Mouse (Mus musculus) adrenal gland, adult 18-20 months (tissue): Measurements from ENCODE around the gene Myh1. TPM values are rescaled to one million over a fixed set of nuclear protein-coding genes. Genes with fewer than 3 reads are reported as not detected.

Source experiments
- DNase-seq, 2 experiments: peaks; one replicate each; pipeline ENCODE4 v3.0.0; 2021 to 2022; ENCODE audit warnings: low spot score in 2 of 2
- total RNA-seq, 2 experiments: library from RNA; stranded (reverse); gene quantifications; 1 replicate in 1 of 2; 2 replicates in 1 of 2; pipeline ENCODE4 v1.2.3; 2021

The Myh1 gene
- total RNA-seq, 2 experiments from 2014 or later, result 0.03 to 7.7 TPM

DNA sequence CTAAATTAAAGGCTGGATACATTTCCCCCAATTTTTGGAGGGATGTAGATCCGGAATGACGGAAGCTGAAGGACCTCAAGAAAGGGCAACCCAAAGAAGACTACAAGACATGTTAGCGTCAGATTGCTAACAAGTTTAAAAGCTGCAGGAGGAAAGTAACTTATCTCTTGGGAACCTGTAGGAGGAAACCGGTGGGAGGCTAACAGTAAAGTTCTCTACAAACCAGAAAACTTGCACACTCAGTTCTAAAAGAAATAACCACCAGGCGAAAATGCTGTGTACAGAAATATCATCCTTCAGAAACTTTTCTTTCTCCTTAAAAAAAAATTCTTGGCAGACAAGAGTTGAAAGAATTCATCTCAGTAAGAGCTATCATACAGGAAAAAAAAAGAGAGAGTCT lies 29.3 kb downstream of the Myh1 start:
- no peak for DNase-seq

DNA sequence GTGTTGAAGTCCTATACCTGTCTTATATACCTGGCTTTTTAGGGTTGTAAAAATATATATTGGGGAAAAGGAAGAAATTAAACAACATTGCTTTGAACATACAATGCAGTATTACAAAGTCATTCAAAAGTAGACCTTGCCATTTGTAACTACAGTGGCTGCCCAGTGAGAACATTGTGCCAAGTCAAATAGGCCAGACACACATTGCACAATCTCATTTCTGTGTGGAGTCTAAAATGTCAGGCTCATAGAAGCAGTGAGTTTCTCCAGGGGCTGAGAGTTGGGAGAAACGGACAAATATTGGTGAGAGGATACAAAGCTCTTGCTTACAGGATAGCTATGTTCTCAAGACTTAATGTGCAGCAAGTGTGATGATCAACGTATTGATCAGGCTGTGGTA lies 30.1 kb downstream of the Myh1 start:
- no peak for DNase-seq

DNA sequence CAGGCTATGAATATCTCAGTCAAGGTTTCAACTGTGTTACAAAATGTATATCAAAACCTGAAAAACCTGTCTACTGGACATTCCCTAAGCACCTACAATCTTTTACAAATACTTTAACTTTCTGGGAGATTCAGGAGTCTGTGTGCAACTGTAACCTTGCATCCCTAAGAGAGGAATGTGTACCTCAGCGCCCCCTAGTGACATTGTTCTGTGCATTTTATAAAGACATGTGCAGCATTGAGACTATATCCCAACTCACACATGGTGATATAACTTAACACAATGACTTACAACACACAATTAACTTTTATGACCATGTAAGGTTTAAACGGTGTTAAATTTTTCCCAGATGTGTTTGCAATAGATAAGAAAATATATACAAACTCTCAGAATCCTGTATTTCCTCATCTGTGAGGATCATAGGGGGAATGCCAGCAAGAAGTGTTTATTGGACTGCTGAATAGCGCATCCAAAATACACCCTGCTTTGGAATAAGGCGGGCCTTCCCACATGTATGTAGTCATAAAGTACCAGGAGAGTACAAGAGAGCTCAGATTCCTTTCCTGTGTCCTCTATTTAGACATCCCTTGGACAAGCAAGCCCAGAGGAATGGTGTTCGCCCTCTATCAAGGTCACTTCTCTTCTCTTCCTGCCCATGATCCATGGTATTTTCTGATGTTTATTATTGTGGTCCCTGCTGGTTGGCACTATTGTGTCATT lies 35.9 kb downstream of the Myh1 start:
- DNase-seq, result peak; percentile 43 to 51

DNA sequence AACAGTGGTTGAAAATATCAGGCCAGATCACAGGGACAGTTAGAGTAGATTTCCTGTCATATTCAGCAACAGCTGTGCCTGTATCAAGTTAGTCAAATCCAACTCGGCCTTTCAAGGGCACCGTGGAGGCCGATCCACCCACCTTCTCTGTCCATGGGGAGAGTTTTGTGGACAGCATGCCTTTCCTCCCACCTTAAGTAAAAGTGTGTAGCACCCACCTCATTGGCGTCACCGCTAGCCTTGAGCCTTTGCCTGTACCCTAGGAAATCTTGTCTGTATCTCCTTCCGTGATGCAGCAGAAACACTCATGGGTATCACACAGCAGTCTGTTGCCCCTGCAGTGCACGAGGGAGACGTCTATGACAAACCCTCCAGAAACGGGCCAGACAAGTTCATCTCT lies 36.9 kb downstream of the Myh1 start:
- DNase-seq, result no peak

DNA sequence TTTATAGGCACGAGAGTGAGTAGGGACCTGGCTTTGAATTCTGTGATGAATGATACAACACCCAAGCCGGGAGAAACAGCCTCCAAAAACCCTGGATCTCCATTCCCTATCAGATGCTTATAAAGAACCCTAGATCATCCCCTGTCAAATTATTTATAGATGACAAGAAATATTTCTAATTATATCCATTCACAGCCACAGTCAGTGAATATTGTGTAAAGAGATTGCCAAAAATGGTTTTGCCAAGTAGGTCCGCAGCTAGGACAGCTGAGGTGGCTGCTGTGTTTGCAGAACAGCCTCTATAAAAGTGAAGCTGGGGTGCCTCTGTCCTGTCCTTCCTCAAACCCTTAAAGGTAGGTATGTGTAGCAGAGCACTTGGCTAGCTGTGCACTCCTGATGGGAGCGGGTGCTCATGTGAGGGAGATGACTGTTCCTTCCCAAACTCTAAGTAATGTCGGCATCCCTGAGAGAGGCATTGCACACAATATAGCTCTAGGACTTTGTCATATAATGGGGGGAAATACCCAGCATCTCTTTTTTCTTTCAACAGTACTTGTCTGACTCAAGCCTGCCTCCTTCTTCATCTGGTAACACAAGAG lies 37.7 kb downstream of the Myh1 start, which contains the start of gene Myh4:
Gene Myh4 (plus strand): TSS at position 549 of the 599 bp plus-strand sequence.
- DNase-seq, result no peak

DNA sequence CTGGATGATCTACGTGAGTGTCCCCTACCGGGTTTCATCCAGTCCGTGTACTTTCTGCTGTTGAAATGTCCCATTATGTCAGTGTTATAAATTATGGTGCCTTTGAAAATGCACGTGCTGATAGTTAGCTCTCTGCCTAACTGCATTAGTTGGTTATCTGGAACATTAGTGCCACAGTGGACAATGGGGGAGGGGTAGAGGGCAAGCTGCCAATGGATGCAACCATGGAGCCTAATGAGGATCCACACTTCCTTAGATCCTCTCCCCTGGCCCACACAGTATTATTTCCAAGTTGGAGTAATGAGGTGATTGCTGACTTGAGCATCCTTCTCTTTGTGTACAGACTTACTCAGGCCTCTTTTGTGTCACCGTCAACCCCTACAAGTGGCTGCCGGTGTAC lies 41.2 kb downstream of the Myh1 start:
- DNase-seq, result no peak

DNA sequence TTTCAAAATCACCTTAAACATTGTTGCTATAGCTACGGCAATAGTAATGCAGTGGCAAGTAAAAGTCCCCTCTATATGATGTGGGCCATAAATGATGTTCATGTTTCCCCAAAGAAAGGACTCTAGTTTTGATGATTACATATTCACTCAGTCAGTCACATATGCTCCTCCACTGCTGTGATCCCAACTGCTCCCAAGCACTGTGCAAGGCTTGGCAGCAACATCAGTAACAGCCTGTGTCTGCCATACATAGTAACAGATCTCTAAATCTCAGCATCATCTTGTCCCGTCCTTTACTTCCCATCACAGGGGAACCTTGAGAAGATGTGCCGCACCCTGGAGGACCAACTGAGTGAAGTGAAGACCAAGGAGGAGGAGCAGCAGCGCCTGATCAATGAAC lies 53.8 kb downstream of the Myh1 start:
- DNase-seq, result no peak

- no peak for DNase-seq
Observed at GRCm38 (mm10) chr11:67257048-67257447, 57.2 kb downstream of the Myh1 start.

DNA sequence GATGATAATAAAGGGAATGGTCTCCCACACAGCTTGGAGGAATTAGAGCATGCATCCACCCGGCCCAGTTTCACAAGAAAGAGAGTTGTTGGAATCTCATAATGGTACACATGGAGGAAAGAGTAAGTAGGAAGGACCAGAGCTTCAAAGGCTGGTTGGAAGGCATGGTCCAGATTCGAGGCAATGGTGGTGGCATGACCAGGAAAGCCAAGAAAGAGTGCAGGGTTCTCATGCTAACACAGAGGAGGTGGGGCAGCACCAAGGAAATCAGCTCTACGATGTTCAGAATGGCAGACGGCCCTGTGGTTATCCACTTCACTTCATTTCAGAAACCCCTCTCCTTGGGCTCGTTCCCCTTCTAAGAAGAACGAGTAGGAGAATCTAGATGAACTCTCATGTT lies 61.1 kb downstream of the Myh1 start:
- DNase-seq, result no peak

Other genes with a start within 250 kb of the Myh1 start
- gene Tmem238l, start 243.4 kb upstream of the Myh1 start, total RNA-seq, result not detected
- 1 to 10 TPM; 4.9 to 8.9 TPM for gene Tmem220, start 174.9 kb upstream of the Myh1 start, total RNA-seq
- 10 to 100 TPM; 21.1 to 25.7 TPM for gene Adprm, start 147.5 kb upstream of the Myh1 start, total RNA-seq
- gene Sco1, start 147.4 kb upstream of the Myh1 start, total RNA-seq, result 10 to 100 TPM; 19.7 to 22.1 TPM
- gene Myh3, start 121.8 kb upstream of the Myh1 start, total RNA-seq, result under 1 TPM; 0.06 to 0.07 TPM
- gene Myh2, start 29.0 kb upstream of the Myh1 start, total RNA-seq, result 1 to 10 TPM in 1 of 2 experiments, not detected in 1; 5.2 TPM
- gene Myh4, start 38.0 kb downstream of the Myh1 start, total RNA-seq, result 1 to 10 TPM in 1 of 2 experiments, not detected in 1; 1.4 TPM
- under 1 TPM in 1 of 2 experiments, not detected in 1; 0.10 TPM for gene Myh8, start 77.1 kb downstream of the Myh1 start, total RNA-seq
- not detected for gene Myh13, start 121.6 kb downstream of the Myh1 start, total RNA-seq